Mouse (Mus musculus): ENCODE data around the gene Bzw1.

DNA sequence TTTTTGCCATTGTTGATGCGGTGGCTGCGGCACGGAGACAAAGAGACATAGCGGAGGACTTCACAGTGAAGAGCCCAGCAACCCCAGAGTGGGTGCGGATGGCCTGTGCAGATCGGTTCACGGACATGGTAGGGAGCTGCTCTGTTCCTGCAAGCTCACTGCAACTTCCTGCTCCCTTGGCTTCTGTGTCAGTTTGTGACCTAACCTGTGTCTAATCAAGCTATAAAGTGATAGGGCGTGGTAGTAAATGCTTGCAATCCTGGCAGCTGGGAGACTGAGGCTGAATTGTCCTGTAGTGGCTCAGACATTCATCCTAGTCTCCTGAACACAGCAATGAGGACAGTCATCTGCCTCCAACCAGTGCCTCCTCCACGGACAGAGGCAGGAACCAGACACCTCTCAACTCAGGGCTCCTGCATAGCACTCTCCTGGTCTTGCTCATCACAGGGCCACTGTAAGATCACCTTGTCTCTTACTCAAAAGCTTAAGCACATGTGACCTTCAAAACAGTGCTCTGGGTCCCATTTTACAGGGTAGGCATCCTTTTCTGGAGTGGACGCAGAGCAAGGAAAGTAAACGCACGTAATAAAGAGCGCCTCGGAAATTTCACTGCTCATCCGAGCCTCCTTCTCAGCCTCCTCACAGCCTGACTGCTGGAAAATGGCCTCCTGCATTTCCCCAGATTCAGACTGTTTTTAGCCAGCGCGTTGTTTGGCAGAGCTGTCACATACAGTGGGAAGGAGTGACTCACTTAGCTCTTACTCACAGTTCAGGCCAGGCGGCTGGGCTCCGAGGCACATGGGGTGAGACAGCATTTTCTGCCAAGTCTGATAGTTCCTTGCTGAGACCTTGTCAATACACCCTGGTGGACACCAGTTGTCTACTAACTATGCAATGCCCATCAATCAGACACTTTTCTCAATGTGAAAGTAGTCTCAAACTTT lies 33.5 kb upstream of the Bzw1 start:
- TF ChIP-seq CTCF (IDR thresholded peaks at IDR 0.05; ENCODE audit: low read depth): no peak
- TF ChIP-seq EP300 (IDR thresholded peaks at IDR 0.05; ENCODE audit: low read depth): no peak

All from liver, postnatal 0 days (tissue).